Mouse (Mus musculus): ENCODE results near the gene Fam78b.

DNA sequence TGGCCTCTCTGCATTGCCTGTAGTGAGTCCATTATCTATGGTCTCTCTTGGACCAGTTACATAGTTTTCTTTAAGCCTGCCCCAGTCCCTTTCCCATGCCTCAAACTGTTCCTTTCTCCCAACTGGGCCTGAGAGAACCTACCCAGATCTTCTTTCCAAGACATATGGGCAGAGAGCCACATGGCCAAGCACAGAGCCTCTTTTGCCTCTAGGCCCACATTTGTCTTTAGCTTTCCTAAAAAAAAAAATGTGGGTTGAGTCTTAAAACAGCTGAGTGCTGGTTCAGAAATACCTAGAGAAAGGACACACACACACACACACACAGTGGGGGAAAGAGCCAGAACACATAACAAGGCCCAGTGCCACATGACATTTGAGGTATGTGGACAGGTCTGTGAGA, 83.1 kb downstream of the Fam78b start:
- TF ChIP-seq CTCF (IDR thresholded peaks at IDR 0.05; ENCODE audit: control insufficient read depth, insufficient read depth, insufficient replicate concordance, low read depth, low read length), result no peak
- TF ChIP-seq POLR2A (IDR thresholded peaks at IDR 0.05; ENCODE audit: control insufficient read depth, low read depth, low read length), result no peak

Measured in testis, adult 2 months (tissue).